Mouse (Mus musculus): Measurements from ENCODE around the gene Trmt11.

GRCm38 (mm10) chr10:30537734-30538537 lies 62.6 kb downstream of the Trmt11 start:
- TF ChIP-seq CTCF (IDR thresholded peaks at IDR 0.05; ENCODE audit: low read depth) (no peak), EP300 (IDR thresholded peaks at IDR 0.05; ENCODE audit: low read depth) (no peak)
